Mouse (Mus musculus) kidney, embryonic 14.5 days (tissue): ENCODE measurements around the gene Sipa1l1. TPM values are rescaled to one million over a fixed set of nuclear protein-coding genes. Genes with fewer than 3 reads are reported as not detected.

Source experiments
- ATAC-seq: fragments of 200-750 bp; cut with Nextera tagmentation; 2 replicates; pipeline ENCODE4 v1.8.0; 2017; ENCODE audit warnings: moderate number of reproducible peaks, mild to moderate bottlenecking, moderate TSS enrichment, moderate library complexity; ENCODE audit not compliant: low FRiP score, low TSS enrichment
- H3K27ac ChIP-seq: fragments of 300-500 bp; sonication (generic); 2 replicates; pipeline ENCODE4 v1.5.1; 2014; ENCODE audit warnings: low read depth, mild to moderate bottlenecking, low read length, moderate library complexity, mixed read lengths
- H3K27me3 ChIP-seq: fragments of 300-500 bp; sonication (generic); 2 replicates; pipeline ENCODE4 v1.6.1; 2014; ENCODE audit warnings: mild to moderate bottlenecking, low read length; ENCODE audit not compliant: control insufficient read depth, insufficient read depth
- H3K36me3 ChIP-seq: fragments of 300-500 bp; sonication (generic); 2 replicates; pipeline ENCODE4 v1.6.1; 2014; ENCODE audit warnings: low read length, mixed read lengths; ENCODE audit not compliant: control insufficient read depth, insufficient read depth
- H3K4me1 ChIP-seq: fragments of 300-500 bp; sonication (generic); 2 replicates; pipeline ENCODE4 v1.6.1; 2014; ENCODE audit warnings: low read length, mixed read lengths; ENCODE audit not compliant: control insufficient read depth, insufficient read depth
- H3K4me2 ChIP-seq: fragments of 300-500 bp; sonication (generic); replicated peaks from 2 replicates; pipeline ENCODE4 v1.6.1; 2014; ENCODE audit warnings: low read depth, mild to moderate bottlenecking, low read length
- H3K4me3 ChIP-seq: fragments of 300-500 bp; sonication (generic); 2 replicates; pipeline ENCODE4 v1.5.1; 2014; ENCODE audit warnings: mild to moderate bottlenecking, low read length
- H3K9ac ChIP-seq: fragments of 300-500 bp; sonication (generic); 2 replicates; pipeline ENCODE4 v1.6.1; 2014; ENCODE audit warnings: low read depth, mild to moderate bottlenecking, low read length, moderate library complexity
- H3K9me3 ChIP-seq: fragments of 300-500 bp; sonication (generic); 2 replicates; pipeline ENCODE4 v1.6.1; 2016; ENCODE audit warnings: low read length; ENCODE audit not compliant: control insufficient read depth
- WGBS: fragments of 180-500 bp; shearing (Covaris S2); extraction: QIAGEN DNeasy Blood & Tissue Kit; methylation state at CpG from one replicate; pipeline ENCODE4 v1.1.7; 2014; 5-methylcytosine and 5-hydroxymethylcytosine counted together
- polyA plus RNA-seq: library from polyadenylated mRNA; unstranded; fragments of >200 nt; fragmentation: Nextera tagmentation; extraction: Ambion mirVana; gene quantifications from 2 replicates; pipeline ENCODE4 v1.2.1, GENCODE M21; 2014

Gene Sipa1l1
- polyA plus RNA-seq, 1 experiment from 2014 or later: 43.8 TPM

- H3K9ac ChIP-seq: no peak overlapping the region
- H3K9me3 ChIP-seq: no peaks in the 10 kb centered on the region
- H3K27ac ChIP-seq: no peak overlapping the region
- H3K4me1 ChIP-seq: 0 out of 2 replicates have a peak, but pooled peaks cover 5% of the 10 kb centered on the region
- no peaks in the 10 kb centered on the region for H3K27me3 ChIP-seq
- H3K36me3 ChIP-seq: no peaks in the 10 kb centered on the region
- no peak for ATAC-seq
- no peak overlapping the region for H3K4me2 ChIP-seq
- no peak overlapping the region for H3K4me3 ChIP-seq
- WGBS: 82% methylated on average over 6 of the region's 6 CpGs
Measured at GRCm38 (mm10) chr12:82257994-82258785, 89.1 kb downstream of the Sipa1l1 start.

- Histone ChIP-seq H3K4me1 (no peaks in the 10 kb centered on the region), H3K36me3 (no peaks in the 10 kb centered on the region), H3K27me3 (no peaks in the 10 kb centered on the region), H3K4me2 (no peak overlapping the region), H3K9ac (no peak overlapping the region), H3K4me3 (no peak overlapping the region), H3K27ac (no peak overlapping the region), H3K9me3 (no peaks in the 10 kb centered on the region)
- no peak for ATAC-seq
- WGBS: 96% methylated on average over 7 of the region's 7 CpGs
Measured at GRCm38 (mm10) chr12:82263443-82263842, 94.3 kb downstream of the Sipa1l1 start.

DNA sequence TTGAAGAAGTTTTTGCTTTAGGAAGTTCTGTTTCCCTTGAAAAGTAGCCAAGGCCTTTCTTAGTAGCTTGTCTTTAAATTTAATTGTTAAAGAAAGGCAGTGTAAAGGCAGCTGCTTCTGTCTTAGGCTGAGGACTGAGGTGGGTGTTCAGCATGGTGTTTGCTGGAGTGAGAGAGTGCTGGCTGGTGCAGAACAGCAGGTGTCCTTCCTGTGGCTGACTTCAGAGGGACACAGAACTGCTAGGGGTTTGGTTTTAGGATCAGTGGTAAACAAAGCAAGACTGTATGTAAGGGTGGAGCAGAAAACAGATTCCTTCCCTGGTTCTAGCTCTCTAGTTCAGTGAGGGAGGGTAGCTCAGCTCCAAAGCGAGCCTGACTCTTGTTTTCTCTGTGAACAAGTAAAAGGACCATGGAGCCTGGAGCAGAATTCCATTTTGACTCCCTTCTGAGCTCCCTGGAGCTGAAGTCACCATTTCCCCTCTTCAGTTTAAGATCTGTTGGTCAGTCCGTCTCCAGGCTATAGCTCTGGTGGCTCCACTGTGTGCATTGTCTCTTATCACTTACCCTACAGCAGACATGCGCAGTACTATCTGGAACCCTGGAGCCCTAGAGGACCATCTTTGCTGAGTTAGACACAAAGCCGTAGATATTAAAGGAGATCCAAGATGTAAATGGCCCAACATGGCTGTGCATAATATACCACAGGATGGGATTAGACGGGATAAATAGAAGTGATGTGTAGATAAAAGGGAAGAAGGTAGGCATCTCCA is 95.1 kb downstream of the Sipa1l1 start:
- Histone ChIP-seq H3K4me2 (no peak overlapping the region), H3K36me3 (no peaks in the 10 kb centered on the region), H3K9ac (no peak overlapping the region), H3K4me1 (no peaks in the 10 kb centered on the region; the same call in 1 of the 2 replicates), H3K27ac (no peak overlapping the region), H3K27me3 (no peaks in the 10 kb centered on the region), H3K9me3 (no peaks in the 10 kb centered on the region), H3K4me3 (no peak overlapping the region)
- ATAC-seq: no peak
- 90% methylated on average over 5 of the region's 5 CpGs for WGBS

- no peak for ATAC-seq
- Histone ChIP-seq H3K4me3 (no peak overlapping the region), H3K27me3 (no peaks in the 10 kb centered on the region), H3K9ac (no peak overlapping the region), H3K4me2 (no peak overlapping the region), H3K4me1 (no peaks in the 10 kb centered on the region; the same call in 1 of the 2 replicates), H3K36me3 (no peaks in the 10 kb centered on the region), H3K27ac (no peak overlapping the region), H3K9me3 (no peaks in the 10 kb centered on the region)
- WGBS: 86% methylated on average over 9 of the region's 9 CpGs
Measured at GRCm38 (mm10) chr12:82265335-82266274, 96.5 kb downstream of the Sipa1l1 start.

DNA sequence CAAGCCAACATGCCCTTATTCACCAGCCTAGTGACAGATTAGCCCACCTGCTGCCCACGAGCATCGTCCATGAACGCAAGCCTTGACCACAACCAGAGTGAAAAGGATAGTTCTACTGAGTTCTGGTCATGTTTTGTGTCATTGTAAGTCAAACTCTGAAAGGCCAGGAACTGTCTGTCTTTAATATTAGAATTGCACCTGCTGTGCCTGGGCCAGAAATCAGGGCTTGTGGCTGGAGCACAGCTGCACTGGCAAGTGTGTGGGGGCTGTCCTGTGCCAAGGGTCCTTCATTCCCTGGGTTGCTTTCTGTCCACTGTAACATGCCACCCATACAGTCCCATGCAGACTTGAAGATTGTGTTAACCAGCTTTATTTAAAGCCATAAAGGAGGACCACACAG is 102.3 kb downstream of the Sipa1l1 start:
- ATAC-seq: no peak

GRCm38 (mm10) chr12:82273503-82273902 is 104.4 kb downstream of the Sipa1l1 start:
- H3K27me3 ChIP-seq: no peaks in the 10 kb centered on the region
- WGBS: 61% methylated on average over 3 of the region's 3 CpGs
- H3K36me3 ChIP-seq: no peaks in the 10 kb centered on the region
- no peak overlapping the region for H3K27ac ChIP-seq
- no peak overlapping the region for H3K4me2 ChIP-seq
- H3K4me1 ChIP-seq: no peaks in the 10 kb centered on the region; the same call in 1 of the 2 replicates
- no peaks in the 10 kb centered on the region for H3K9me3 ChIP-seq
- H3K4me3 ChIP-seq: no peak overlapping the region
- H3K9ac ChIP-seq: no peak overlapping the region
- no peak for ATAC-seq

More for the DNA sequence above, 102.3 kb downstream of the Sipa1l1 start:
- Histone ChIP-seq H3K9ac (no peak overlapping the region), H3K9me3 (no peaks in the 10 kb centered on the region), H3K4me2 (no peak overlapping the region), H3K27me3 (no peaks in the 10 kb centered on the region), H3K36me3 (no peaks in the 10 kb centered on the region), H3K27ac (no peak overlapping the region), H3K4me1 (no peaks in the 10 kb centered on the region; the same call in 1 of the 2 replicates), H3K4me3 (no peak overlapping the region)
- WGBS: 92% methylated on average over 3 of the region's 3 CpGs

DNA sequence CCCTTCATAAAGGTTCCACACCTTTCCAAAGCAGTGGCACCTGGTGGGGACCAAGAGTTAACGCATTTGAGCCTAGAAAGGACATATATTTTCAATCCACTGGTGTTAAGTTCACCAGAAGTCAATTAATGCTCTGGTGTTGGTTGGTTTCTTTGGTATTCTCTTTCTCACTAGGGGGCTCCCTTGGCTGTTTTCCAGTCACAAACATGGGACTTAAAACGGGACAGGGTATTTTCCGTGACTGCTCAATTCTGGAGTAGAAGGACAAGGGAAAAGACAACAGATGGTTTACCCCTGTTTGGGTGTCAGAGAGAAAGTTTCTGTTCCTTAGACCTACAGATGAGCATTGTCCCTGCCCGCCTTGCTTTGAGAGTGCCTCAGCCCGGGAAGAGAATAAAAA is 105.5 kb downstream of the Sipa1l1 start:
- H3K27me3 ChIP-seq: no peaks in the 10 kb centered on the region
- H3K36me3 ChIP-seq: no peaks in the 10 kb centered on the region
- H3K4me1 ChIP-seq: no peaks in the 10 kb centered on the region
- no peak overlapping the region for H3K27ac ChIP-seq
- H3K9me3 ChIP-seq: no peaks in the 10 kb centered on the region
- no peak overlapping the region for H3K4me3 ChIP-seq
- no peak overlapping the region for H3K9ac ChIP-seq
- 76% methylated on average over 5 of the region's 5 CpGs for WGBS
- H3K4me2 ChIP-seq: no peak overlapping the region
- no peak for ATAC-seq

- no peak overlapping the region for H3K4me3 ChIP-seq
- no peak overlapping the region for H3K4me2 ChIP-seq
- H3K27ac ChIP-seq: no peak overlapping the region
- H3K27me3 ChIP-seq: no peaks in the 10 kb centered on the region
- WGBS: 47% methylated on average over 5 of the region's 5 CpGs
- no peaks in the 10 kb centered on the region for H3K36me3 ChIP-seq
- no peaks in the 10 kb centered on the region for H3K4me1 ChIP-seq
- H3K9ac ChIP-seq: no peak overlapping the region
- no peak for ATAC-seq
- no peaks in the 10 kb centered on the region for H3K9me3 ChIP-seq
Measured at GRCm38 (mm10) chr12:82275767-82276166, 106.6 kb downstream of the Sipa1l1 start.
